In genomic region chr11:117158343-117158742, GRCm38 (mm10) we compare ENCODE assay signal across 12 mouse cellular contexts. TPM values are rescaled to one million over a fixed set of nuclear protein-coding genes. Genes with fewer than 3 reads are reported as not detected.
DNase-seq lines count a peak whose midpoint lies in the region; ATAC-seq and TF ChIP-seq lines count a peak whose summit lies in the region.
"Had no signal": no experiment of that assay in that cellular context is flagged by ENCODE, and none has a peak within 500 bp of the region (broad histone marks: within the 10 kb centered on the region; RNA-seq: fewer than 3 reads in every experiment).

No protein-coding gene starts in this region.

- no peaks in the 10 kb centered on the region for H3K27me3 ChIP-seq in heart, embryonic 13.5 days (replicated peaks)
- H3K27me3 ChIP-seq in heart, embryonic 11.5 days (ENCODE audit: control insufficient read depth, insufficient read depth, low read length): 0 out of 2 replicates have a peak, but pooled peaks cover 2% of the 10 kb centered on the region
- no peaks in the 10 kb centered on the region for H3K27me3 ChIP-seq in lung, embryonic 14.5 days (ENCODE audit: insufficient read depth, low read length)
- no peaks in the 10 kb centered on the region for H3K27me3 ChIP-seq in forebrain, embryonic 15.5 days

- no peak overlapping the region for H3K4me3 ChIP-seq in heart, embryonic 13.5 days
- H3K4me3 ChIP-seq in heart, embryonic 11.5 days (ENCODE audit: low read depth, low read length): no peak overlapping the region
- no peak overlapping the region for H3K4me3 ChIP-seq in lung, embryonic 14.5 days (ENCODE audit: low read depth, low read length)
- no peak overlapping the region for H3K4me3 ChIP-seq in forebrain, embryonic 15.5 days
- H3K4me3 ChIP-seq: liver, embryonic 15.5 days had no signal

- peaks cover 56% of the 10 kb centered on the region for H3K4me1 ChIP-seq in heart, embryonic 13.5 days
- H3K4me1 ChIP-seq in heart, embryonic 11.5 days (ENCODE audit: control insufficient read depth, insufficient read depth, low read length): peaks cover 22% of the 10 kb centered on the region
- H3K4me1 ChIP-seq in lung, embryonic 14.5 days (ENCODE audit: insufficient read depth): no peaks in the 10 kb centered on the region
- H3K4me1 ChIP-seq in forebrain, embryonic 15.5 days: peaks cover 31% of the 10 kb centered on the region
- H3K4me1 ChIP-seq: liver, embryonic 15.5 days had no signal

- WGBS in heart, embryonic 13.5 days: 72% methylated on average over 11 of the region's 11 CpGs
- WGBS in heart, embryonic 11.5 days (ENCODE audit: insufficient replicate concordance): 84% methylated on average over 11 of the region's 11 CpGs
- 43% methylated on average over 11 of the region's 11 CpGs for WGBS in lung, embryonic 14.5 days
- WGBS in forebrain, embryonic 15.5 days: 45% methylated on average over 11 of the region's 11 CpGs

- peak overlapping the region; percentile 54; the same call in 1 of the 2 replicates for H3K9ac ChIP-seq in heart, embryonic 13.5 days
- H3K9ac ChIP-seq in heart, embryonic 11.5 days (ENCODE audit: low read depth, low read length): no peak overlapping the region
- no peak overlapping the region; the same call in 1 of the 2 replicates for H3K9ac ChIP-seq in lung, embryonic 14.5 days
- H3K9ac ChIP-seq in forebrain, embryonic 15.5 days (replicated peaks): no peak overlapping the region
- H3K9ac ChIP-seq: liver, embryonic 15.5 days had no signal

- no peaks in the 10 kb centered on the region for H3K9me3 ChIP-seq in heart, embryonic 13.5 days
- H3K9me3 ChIP-seq in heart, embryonic 11.5 days (replicated peaks; ENCODE audit: control insufficient read depth, low read length): no peaks in the 10 kb centered on the region
- H3K9me3 ChIP-seq in lung, embryonic 14.5 days (ENCODE audit: low read depth, low read length): no peaks in the 10 kb centered on the region
- no peaks in the 10 kb centered on the region for H3K9me3 ChIP-seq in forebrain, embryonic 15.5 days
- H3K9me3 ChIP-seq: liver, embryonic 15.5 days had no signal

- H3K4me2 ChIP-seq in heart, embryonic 13.5 days: no peak overlapping the region
- no peak overlapping the region for H3K4me2 ChIP-seq in heart, embryonic 11.5 days
- no peak overlapping the region for H3K4me2 ChIP-seq in lung, embryonic 14.5 days
- H3K4me2 ChIP-seq in forebrain, embryonic 15.5 days (replicated peaks): no peak overlapping the region
- H3K4me2 ChIP-seq: liver, embryonic 15.5 days had no signal

- TF ChIP-seq CTCF in lung, embryonic 14.5 days (IDR thresholded peaks at IDR 0.05; ENCODE audit: low read depth): no peak
- TF ChIP-seq CTCF in brain, embryonic 14.5 days (IDR thresholded peaks at IDR 0.05; ENCODE audit: borderline replicate concordance, extremely low read depth, insufficient read depth, insufficient read length): no peak

- DNase-seq in lung, embryonic 14.5 days: peak; percentile 68
- no peak for DNase-seq in lung, adult 18-20 months
- DNase-seq in brain, embryonic 14.5 days (ENCODE audit: low read depth): peak; percentile 61
- DNase-seq in ovary, postnatal 14 days (ENCODE audit: low spot score): no peak
- DNase-seq: kidney, adult 2 months; layer of hippocampus, postnatal 36 days; thymus, postnatal 4 days had no signal

- no peak for TF ChIP-seq POLR2A in brain, embryonic 14.5 days (IDR thresholded peaks at IDR 0.05; ENCODE audit: borderline replicate concordance, extremely low read depth, insufficient read depth, insufficient read length, poor library complexity, severe bottlenecking)

- H3K27ac ChIP-seq in heart, embryonic 13.5 days (replicated peaks): no peak overlapping the region; the same call in 1 of the 2 replicates
- no peak overlapping the region for H3K27ac ChIP-seq in heart, embryonic 11.5 days (ENCODE audit: low read depth, low read length)
- peak overlapping the region; percentile 20; the same call in 1 of the 2 replicates for H3K27ac ChIP-seq in lung, embryonic 14.5 days (ENCODE audit: low read depth)
- peak overlapping the region; percentile 48 for H3K27ac ChIP-seq in forebrain, embryonic 15.5 days (replicated peaks)
- H3K27ac ChIP-seq: liver, embryonic 15.5 days had no signal

- no peak for ATAC-seq in heart, embryonic 13.5 days (ENCODE audit: extremely low read depth, insufficient number of reproducible peaks, low FRiP score, low TSS enrichment)
- no peak for ATAC-seq in heart, embryonic 11.5 days (replicated peaks; ENCODE audit: insufficient number of reproducible peaks, low FRiP score, low TSS enrichment)
- ATAC-seq in lung, embryonic 14.5 days (ENCODE audit: insufficient read depth): peak; percentile 38; the same call in 1 of the 2 replicates
- 0 out of 2 replicates have a peak, but pooled peaks have one; percentile 36 for ATAC-seq in forebrain, embryonic 15.5 days (replicated peaks)
- ATAC-seq in megakaryocyte-erythroid progenitor cell, adult 5-6 weeks (replicated peaks; ENCODE audit: low FRiP score, low TSS enrichment, poor library complexity, severe bottlenecking): no peak

- H3K36me3 ChIP-seq in heart, embryonic 13.5 days: peaks cover 69% of the 10 kb centered on the region
- H3K36me3 ChIP-seq in heart, embryonic 11.5 days (ENCODE audit: control insufficient read depth, insufficient read depth, low read length): peaks cover 20% of the 10 kb centered on the region
- H3K36me3 ChIP-seq in lung, embryonic 14.5 days (ENCODE audit: insufficient read depth): peaks cover 60% of the 10 kb centered on the region
- peaks cover 39% of the 10 kb centered on the region for H3K36me3 ChIP-seq in forebrain, embryonic 15.5 days

RNA-seq across cellular contexts. Expression of gene Sept9, which starts 41.1 kb away (rescaled TPM):
- 69.3 and 75.5 TPM in 2 replicates for polyA plus RNA-seq in heart, embryonic 13.5 days (2015; fragmentation: Nextera tagmentation; extraction: Ambion mirVana)
- 78.9 and 104 TPM in 2 replicates for polyA plus RNA-seq in heart, embryonic 11.5 days (2014; fragmentation: Nextera tagmentation; extraction: Ambion mirVana)
- 133 and 149 TPM in 2 replicates for polyA plus RNA-seq in lung, embryonic 14.5 days (2014; fragmentation: Nextera tagmentation; extraction: Ambion mirVana)
- polyA plus RNA-seq in brain, embryonic 14.5 days (2012; rRNA removed): 39.3 and 64.3 TPM in 2 replicates
- 126 and 128 TPM in 2 replicates for polyA plus RNA-seq in forebrain, embryonic 15.5 days (2015; fragmentation: Nextera tagmentation; extraction: Ambion mirVana)
- 41.8 and 46.9 TPM in 2 replicates for total RNA-seq in megakaryocyte-erythroid progenitor cell, adult 5-6 weeks (2014; fragmentation: Nextera tagmentation)
- 60.5 and 68.2 TPM in 2 replicates for total RNA-seq in megakaryocyte-erythroid progenitor cell, adult 5-6 weeks (2017)

RNA-seq across cellular contexts. Expression of gene Sec14l1, which starts 43.4 kb away (rescaled TPM):
- polyA plus RNA-seq in heart, embryonic 13.5 days (2015; fragmentation: Nextera tagmentation; extraction: Ambion mirVana): 44.5 and 45.3 TPM in 2 replicates
- 32.6 and 39.4 TPM in 2 replicates for polyA plus RNA-seq in heart, embryonic 11.5 days (2014; fragmentation: Nextera tagmentation; extraction: Ambion mirVana)
- polyA plus RNA-seq in lung, embryonic 14.5 days (2014; fragmentation: Nextera tagmentation; extraction: Ambion mirVana): 44.3 and 46.2 TPM in 2 replicates
- polyA plus RNA-seq in brain, embryonic 14.5 days (2012; rRNA removed): 77.4 and 90.5 TPM in 2 replicates
- 69.4 and 76.8 TPM in 2 replicates for polyA plus RNA-seq in forebrain, embryonic 15.5 days (2015; fragmentation: Nextera tagmentation; extraction: Ambion mirVana)
- total RNA-seq in megakaryocyte-erythroid progenitor cell, adult 5-6 weeks (2014; fragmentation: Nextera tagmentation): 13.5 and 14.4 TPM in 2 replicates
- 6.7 and 10.6 TPM in 2 replicates for total RNA-seq in megakaryocyte-erythroid progenitor cell, adult 5-6 weeks (2017)

Comparison
In these comparisons a context has a peak if more than half of its experiments do, and no peak if none do; other contexts are left out.
1. DNase-seq: peak in lung, embryonic 14.5 days (single experiment) and brain, embryonic 14.5 days (single experiment); none in lung, adult 18-20 months (0 of 2) and ovary, postnatal 14 days (single experiment).
2. ATAC-seq: peak in lung, embryonic 14.5 days (single experiment) and forebrain, embryonic 15.5 days (single experiment); none in heart, embryonic 13.5 days (single experiment), heart, embryonic 11.5 days (single experiment) and megakaryocyte-erythroid progenitor cell, adult 5-6 weeks (single experiment).
3. H3K27ac ChIP-seq: peak in lung, embryonic 14.5 days (single experiment) and forebrain, embryonic 15.5 days (single experiment); none in heart, embryonic 13.5 days (single experiment) and heart, embryonic 11.5 days (single experiment).